Mouse (Mus musculus): Measurements from ENCODE around the gene Antxr1. TPM values are rescaled to one million over a fixed set of nuclear protein-coding genes. Genes with fewer than 3 reads are reported as not detected.

Gene Antxr1
- polyA plus RNA-seq, 1 experiment from 2014 or later: 4.5 TPM

DNA sequence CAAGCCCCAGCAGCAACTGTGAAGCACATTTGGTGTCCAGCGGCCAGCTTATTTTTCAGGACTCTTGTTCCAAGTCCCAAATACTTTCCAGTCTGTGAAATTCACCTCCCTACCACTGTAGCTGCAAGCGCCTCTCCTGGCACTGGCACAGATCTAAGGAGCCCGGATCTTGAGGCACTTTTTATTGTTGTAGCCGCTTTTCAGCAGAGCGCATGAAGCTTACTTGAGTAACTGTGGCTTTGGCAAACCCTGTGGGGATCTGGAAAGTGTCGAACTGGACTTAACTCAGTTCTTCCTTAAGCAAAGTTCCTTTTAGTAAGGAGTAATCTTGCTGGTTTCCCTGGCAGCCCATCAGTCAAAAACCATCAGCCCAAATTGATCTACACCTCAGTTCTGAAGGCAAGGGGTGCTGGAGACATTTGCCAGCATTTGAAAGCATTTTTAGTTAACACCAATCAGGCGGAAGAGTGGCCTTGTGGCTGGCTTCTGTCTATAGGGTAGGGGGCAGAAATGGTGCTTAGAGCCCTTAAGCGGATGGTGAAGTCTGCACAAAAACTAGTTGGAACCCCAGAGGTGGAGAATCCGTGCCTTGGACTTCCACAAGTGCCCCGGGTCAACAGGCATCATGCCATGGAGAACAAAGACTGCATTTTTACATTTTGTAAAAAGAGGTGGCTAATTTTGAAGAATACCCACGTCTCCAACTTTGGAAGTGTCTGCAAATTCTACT is 1.1 kb downstream of the Antxr1 start:
- H3K4me1 ChIP-seq (ENCODE audit: control insufficient read depth, insufficient read depth, low read length): peaks cover 6% of the 10 kb centered on the region
- H3K27me3 ChIP-seq (ENCODE audit: control insufficient read depth, insufficient read depth, low read length): peaks cover 16% of the 10 kb centered on the region; the same call in 1 of the 2 replicates
- H3K36me3 ChIP-seq (ENCODE audit: control insufficient read depth, insufficient read depth, low read length): no peaks in the 10 kb centered on the region
- no peak overlapping the region; the same call in 1 of the 2 replicates for H3K27ac ChIP-seq (ENCODE audit: low read depth, low read length)
- H3K4me3 ChIP-seq (ENCODE audit: low read depth, low read length): peak overlapping the region; percentile 72
- 24% methylated on average over 11 of the region's 11 CpGs for WGBS (ENCODE audit: insufficient replicate concordance)
- H3K9ac ChIP-seq (ENCODE audit: low read depth, low read length): peak overlapping the region; percentile 80
- peak overlapping the region; percentile 90 for H3K4me2 ChIP-seq
- no peak for ATAC-seq (replicated peaks; ENCODE audit: insufficient number of reproducible peaks, low FRiP score, low TSS enrichment)
- H3K9me3 ChIP-seq (replicated peaks; ENCODE audit: control insufficient read depth, low read length): no peaks in the 10 kb centered on the region

DNA sequence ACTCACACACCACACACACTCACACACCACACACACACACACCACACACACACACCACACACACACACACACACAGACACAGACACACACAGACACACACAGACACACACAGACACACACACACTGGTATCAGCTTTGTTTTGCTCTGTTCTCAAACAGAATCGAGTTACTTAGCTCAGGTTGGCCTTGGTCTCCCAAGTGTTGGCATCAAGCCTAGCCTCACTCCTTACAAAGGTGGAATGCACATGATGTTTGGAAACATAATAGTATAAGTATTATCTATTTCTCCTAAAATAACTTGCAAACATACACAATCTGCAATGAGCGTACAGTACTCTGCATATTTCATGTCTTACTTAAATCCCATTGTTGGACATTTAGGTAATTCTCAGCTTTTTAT is 3.2 kb downstream of the Antxr1 start:
- peaks cover 16% of the 10 kb centered on the region; the same call in 1 of the 2 replicates for H3K27me3 ChIP-seq (ENCODE audit: control insufficient read depth, insufficient read depth, low read length)
- no peak for ATAC-seq (replicated peaks; ENCODE audit: insufficient number of reproducible peaks, low FRiP score, low TSS enrichment)
- no peak overlapping the region for H3K9ac ChIP-seq (ENCODE audit: low read depth, low read length)
- no peaks in the 10 kb centered on the region for H3K9me3 ChIP-seq (replicated peaks; ENCODE audit: control insufficient read depth, low read length)
- H3K27ac ChIP-seq (ENCODE audit: low read depth, low read length): no peak overlapping the region
- no peaks in the 10 kb centered on the region for H3K36me3 ChIP-seq (ENCODE audit: control insufficient read depth, insufficient read depth, low read length)
- H3K4me1 ChIP-seq (ENCODE audit: control insufficient read depth, insufficient read depth, low read length): peaks cover 19% of the 10 kb centered on the region
- no peak overlapping the region for H3K4me3 ChIP-seq (ENCODE audit: low read depth, low read length)
- 67% methylated on average over 2 of the region's 2 CpGs for WGBS (ENCODE audit: insufficient replicate concordance)
- no peak overlapping the region for H3K4me2 ChIP-seq

- Histone ChIP-seq H3K27ac (ENCODE audit: low read depth, low read length) (no peak overlapping the region), H3K4me3 (ENCODE audit: low read depth, low read length) (no peak overlapping the region), H3K4me2 (no peak overlapping the region), H3K9ac (ENCODE audit: low read depth, low read length) (no peak overlapping the region), H3K4me1 (ENCODE audit: control insufficient read depth, insufficient read depth, low read length) (peaks cover 19% of the 10 kb centered on the region), H3K9me3 (replicated peaks; ENCODE audit: control insufficient read depth, low read length) (no peaks in the 10 kb centered on the region), H3K36me3 (ENCODE audit: control insufficient read depth, insufficient read depth, low read length) (no peaks in the 10 kb centered on the region), H3K27me3 (ENCODE audit: control insufficient read depth, insufficient read depth, low read length) (no peaks in the 10 kb centered on the region)
- no peak for ATAC-seq (replicated peaks; ENCODE audit: insufficient number of reproducible peaks, low FRiP score, low TSS enrichment)
- 63% methylated on average over 22 of the region's 22 CpGs for WGBS (ENCODE audit: insufficient replicate concordance)
Observed at GRCm38 (mm10) chr6:87328265-87329173, 7.1 kb downstream of the Antxr1 start.

DNA sequence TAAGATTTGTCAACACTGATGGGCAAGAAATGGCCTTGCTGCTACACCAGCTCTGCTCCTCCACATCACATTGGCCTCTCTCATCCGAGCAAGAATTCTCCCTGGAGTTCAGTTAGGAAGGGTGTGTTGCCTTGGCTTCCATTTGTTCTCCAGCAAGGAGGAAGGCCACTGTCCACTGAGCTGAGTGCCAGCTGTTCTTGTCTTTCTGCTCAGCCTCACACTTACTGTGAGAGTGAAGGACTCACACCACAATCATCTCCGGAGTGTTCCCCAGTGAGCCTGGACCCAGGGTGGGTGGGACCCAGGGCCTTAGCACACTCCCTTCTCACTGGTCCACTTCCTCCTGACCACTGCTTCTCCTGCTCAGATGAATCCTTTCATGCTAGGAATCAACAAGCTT is 8.7 kb downstream of the Antxr1 start:
- no peaks in the 10 kb centered on the region for H3K27me3 ChIP-seq (ENCODE audit: control insufficient read depth, insufficient read depth, low read length)
- no peak overlapping the region for H3K9ac ChIP-seq (ENCODE audit: low read depth, low read length)
- peaks cover 19% of the 10 kb centered on the region for H3K4me1 ChIP-seq (ENCODE audit: control insufficient read depth, insufficient read depth, low read length)
- H3K4me2 ChIP-seq: no peak overlapping the region
- H3K9me3 ChIP-seq (replicated peaks; ENCODE audit: control insufficient read depth, low read length): no peaks in the 10 kb centered on the region
- H3K4me3 ChIP-seq (ENCODE audit: low read depth, low read length): no peak overlapping the region
- no peak for ATAC-seq (replicated peaks; ENCODE audit: insufficient number of reproducible peaks, low FRiP score, low TSS enrichment)
- no peak overlapping the region for H3K27ac ChIP-seq (ENCODE audit: low read depth, low read length)
- no peaks in the 10 kb centered on the region for H3K36me3 ChIP-seq (ENCODE audit: control insufficient read depth, insufficient read depth, low read length)
- WGBS (ENCODE audit: insufficient replicate concordance): 80% methylated on average over 2 of the region's 2 CpGs

DNA sequence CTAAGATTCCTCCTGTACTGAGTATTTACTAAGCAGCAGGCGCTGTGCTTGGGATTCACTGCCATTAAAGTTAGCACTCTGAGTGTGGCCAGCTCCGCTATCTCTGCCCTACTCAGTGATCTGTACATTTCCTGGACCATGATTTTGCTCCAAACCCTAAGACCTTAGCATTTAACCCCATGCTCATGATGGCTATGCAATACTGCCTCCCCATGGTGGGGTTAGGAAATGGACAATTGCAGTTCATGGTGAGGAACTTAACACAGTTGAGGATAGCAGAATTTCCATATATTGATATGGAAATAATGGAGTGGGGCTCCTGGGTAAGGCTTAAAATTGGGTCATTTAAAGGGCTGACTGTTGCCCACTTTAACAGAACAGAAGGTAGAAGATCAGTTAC is 12.2 kb downstream of the Antxr1 start:
- H3K9ac ChIP-seq (ENCODE audit: low read depth, low read length): no peak overlapping the region
- 81% methylated on average over 2 of the region's 2 CpGs for WGBS (ENCODE audit: insufficient replicate concordance)

GRCm38 (mm10) chr6:87318651-87319050 is 17.0 kb downstream of the Antxr1 start:
- Histone ChIP-seq H3K4me2 (no peak overlapping the region), H3K9ac (ENCODE audit: low read depth, low read length) (no peak overlapping the region), H3K27me3 (ENCODE audit: control insufficient read depth, insufficient read depth, low read length) (no peaks in the 10 kb centered on the region), H3K4me1 (ENCODE audit: control insufficient read depth, insufficient read depth, low read length) (no peaks in the 10 kb centered on the region), H3K36me3 (ENCODE audit: control insufficient read depth, insufficient read depth, low read length) (no peaks in the 10 kb centered on the region), H3K4me3 (ENCODE audit: low read depth, low read length) (no peak overlapping the region), H3K9me3 (replicated peaks; ENCODE audit: control insufficient read depth, low read length) (no peaks in the 10 kb centered on the region), H3K27ac (ENCODE audit: low read depth, low read length) (no peak overlapping the region)
- 85% methylated on average over 7 of the region's 7 CpGs for WGBS (ENCODE audit: insufficient replicate concordance)
- ATAC-seq (replicated peaks; ENCODE audit: insufficient number of reproducible peaks, low FRiP score, low TSS enrichment): no peak

More for the DNA sequence above, 12.2 kb downstream of the Antxr1 start:
- Histone ChIP-seq H3K4me3 (ENCODE audit: low read depth, low read length) (no peak overlapping the region), H3K9me3 (replicated peaks; ENCODE audit: control insufficient read depth, low read length) (no peaks in the 10 kb centered on the region), H3K27me3 (ENCODE audit: control insufficient read depth, insufficient read depth, low read length) (no peaks in the 10 kb centered on the region), H3K36me3 (ENCODE audit: control insufficient read depth, insufficient read depth, low read length) (no peaks in the 10 kb centered on the region), H3K4me2 (no peak overlapping the region), H3K27ac (ENCODE audit: low read depth, low read length) (no peak overlapping the region), H3K4me1 (ENCODE audit: control insufficient read depth, insufficient read depth, low read length) (peaks cover 4% of the 10 kb centered on the region)
- ATAC-seq (replicated peaks; ENCODE audit: insufficient number of reproducible peaks, low FRiP score, low TSS enrichment): no peak

- no peak for ATAC-seq (replicated peaks; ENCODE audit: insufficient number of reproducible peaks, low FRiP score, low TSS enrichment)
- H3K27me3 ChIP-seq (ENCODE audit: control insufficient read depth, insufficient read depth, low read length): no peaks in the 10 kb centered on the region
- H3K9me3 ChIP-seq (replicated peaks; ENCODE audit: control insufficient read depth, low read length): no peaks in the 10 kb centered on the region
- no peaks in the 10 kb centered on the region for H3K36me3 ChIP-seq (ENCODE audit: control insufficient read depth, insufficient read depth, low read length)
- H3K9ac ChIP-seq (ENCODE audit: low read depth, low read length): no peak overlapping the region
- H3K27ac ChIP-seq (ENCODE audit: low read depth, low read length): no peak overlapping the region
- 81% methylated on average over 8 of the region's 8 CpGs for WGBS (ENCODE audit: insufficient replicate concordance)
- H3K4me3 ChIP-seq (ENCODE audit: low read depth, low read length): no peak overlapping the region
- no peaks in the 10 kb centered on the region for H3K4me1 ChIP-seq (ENCODE audit: control insufficient read depth, insufficient read depth, low read length)
- H3K4me2 ChIP-seq: no peak overlapping the region
Observed at GRCm38 (mm10) chr6:87316966-87317365, 18.7 kb downstream of the Antxr1 start.

DNA sequence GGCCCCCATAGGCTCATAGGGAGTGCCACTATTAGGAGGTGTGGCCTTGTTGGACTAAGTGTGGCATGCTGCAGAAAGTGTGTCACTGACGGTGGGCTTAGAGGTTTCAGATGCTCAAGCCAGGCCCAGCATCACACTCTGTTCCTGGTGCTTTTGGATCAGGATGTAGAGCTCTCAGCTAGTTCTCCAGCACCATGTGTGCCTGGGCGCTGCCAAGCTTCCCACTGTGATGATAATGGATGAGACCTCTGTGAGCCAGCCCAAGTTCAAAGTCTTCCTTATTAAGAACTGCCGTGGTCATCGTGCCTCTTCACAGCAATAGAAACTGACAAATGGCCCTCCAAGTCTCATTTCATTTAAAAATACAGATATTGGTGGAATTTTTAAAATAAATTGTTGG is 22.9 kb downstream of the Antxr1 start:
- no peaks in the 10 kb centered on the region for H3K27me3 ChIP-seq (ENCODE audit: control insufficient read depth, insufficient read depth, low read length)
- H3K4me2 ChIP-seq: no peak overlapping the region
- no peak for ATAC-seq (replicated peaks; ENCODE audit: insufficient number of reproducible peaks, low FRiP score, low TSS enrichment)
- H3K9ac ChIP-seq (ENCODE audit: low read depth, low read length): no peak overlapping the region
- no peaks in the 10 kb centered on the region for H3K9me3 ChIP-seq (replicated peaks; ENCODE audit: control insufficient read depth, low read length)
- WGBS (ENCODE audit: insufficient replicate concordance): 73% methylated on average over 4 of the region's 4 CpGs
- no peak overlapping the region for H3K27ac ChIP-seq (ENCODE audit: low read depth, low read length)
- H3K4me3 ChIP-seq (ENCODE audit: low read depth, low read length): no peak overlapping the region
- no peaks in the 10 kb centered on the region for H3K36me3 ChIP-seq (ENCODE audit: control insufficient read depth, insufficient read depth, low read length)
- no peaks in the 10 kb centered on the region for H3K4me1 ChIP-seq (ENCODE audit: control insufficient read depth, insufficient read depth, low read length)

Data from heart, embryonic 11.5 days (tissue).